Mouse (Mus musculus): Measurements from ENCODE around the gene Naa16.

GRCm38 (mm10) chr14:79410662-79411061, 20.1 kb upstream of the Naa16 start:
- no peak for TF ChIP-seq POLR2A (IDR thresholded peaks at IDR 0.05; ENCODE audit: extremely low read depth, insufficient read depth, low read length)
- no peak for TF ChIP-seq CTCF (IDR thresholded peaks at IDR 0.05; ENCODE audit: extremely low read depth, insufficient read depth, low read length)
